Mouse (Mus musculus): ENCODE results near the gene Rbbp9. TPM values are rescaled to one million over a fixed set of nuclear protein-coding genes. Genes with fewer than 3 reads are reported as not detected.
A peak's percentile ranks its signal among the peaks of the same experiment; 100 is the strongest.

Rbbp9 gene
- polyA plus RNA-seq, 1 experiment from 2014 or later: 49.4 TPM

GRCm38 (mm10) chr2:144545481-144545880, 5.2 kb downstream of the Rbbp9 start:
- WGBS: 73% methylated on average over 1 of the region's 1 CpGs
- Histone ChIP-seq H3K27me3 (replicated peaks) (no peaks in the 10 kb centered on the region), H3K27ac (replicated peaks) (no peak overlapping the region), H3K9me3 (replicated peaks) (no peaks in the 10 kb centered on the region), H3K9ac (replicated peaks) (no peak overlapping the region), H3K4me2 (no peak overlapping the region), H3K4me1 (peaks cover 10% of the 10 kb centered on the region), H3K36me3 (peaks cover 56% of the 10 kb centered on the region), H3K4me3 (replicated peaks) (no peak overlapping the region)
- ATAC-seq (ENCODE audit: low FRiP score): no peak

- Histone ChIP-seq H3K4me3 (replicated peaks) (no peak overlapping the region), H3K27ac (replicated peaks) (no peak overlapping the region), H3K4me2 (no peak overlapping the region), H3K27me3 (replicated peaks) (no peaks in the 10 kb centered on the region), H3K4me1 (peaks cover 8% of the 10 kb centered on the region), H3K36me3 (peaks cover 60% of the 10 kb centered on the region), H3K9me3 (replicated peaks) (no peaks in the 10 kb centered on the region), H3K9ac (replicated peaks) (no peak overlapping the region)
- no peak for ATAC-seq (ENCODE audit: low FRiP score)
- WGBS: 95% methylated on average over 2 of the region's 2 CpGs
Measured at GRCm38 (mm10) chr2:144545061-144545460, 5.6 kb downstream of the Rbbp9 start.

GRCm38 (mm10) chr2:144544630-144545029, 6.0 kb downstream of the Rbbp9 start:
- Histone ChIP-seq H3K4me2 (no peak overlapping the region), H3K27ac (replicated peaks) (no peak overlapping the region), H3K27me3 (replicated peaks) (no peaks in the 10 kb centered on the region), H3K4me1 (peaks cover 5% of the 10 kb centered on the region), H3K9me3 (replicated peaks) (no peaks in the 10 kb centered on the region), H3K36me3 (peaks cover 65% of the 10 kb centered on the region), H3K4me3 (replicated peaks) (no peak overlapping the region), H3K9ac (replicated peaks) (no peak overlapping the region)
- WGBS: 80% methylated on average over 6 of the region's 6 CpGs
- ATAC-seq (ENCODE audit: low FRiP score): no peak

- no peaks in the 10 kb centered on the region for H3K4me1 ChIP-seq
- no peaks in the 10 kb centered on the region for H3K9me3 ChIP-seq (replicated peaks)
- H3K36me3 ChIP-seq: peaks cover 74% of the 10 kb centered on the region
- no peak for ATAC-seq (ENCODE audit: low FRiP score)
- H3K27me3 ChIP-seq (replicated peaks): no peaks in the 10 kb centered on the region
- 97% methylated on average over 6 of the region's 6 CpGs for WGBS
- H3K27ac ChIP-seq (replicated peaks): no peak overlapping the region
- no peak overlapping the region for H3K4me3 ChIP-seq (replicated peaks)
- H3K9ac ChIP-seq (replicated peaks): no peak overlapping the region
- no peak overlapping the region for H3K4me2 ChIP-seq
Measured at GRCm38 (mm10) chr2:144543670-144544069, 7.0 kb downstream of the Rbbp9 start.

GRCm38 (mm10) chr2:144541246-144541645, 9.4 kb downstream of the Rbbp9 start:
- H3K4me3 ChIP-seq (replicated peaks): no peak overlapping the region
- H3K36me3 ChIP-seq: peaks cover 76% of the 10 kb centered on the region
- no peak for ATAC-seq (ENCODE audit: low FRiP score)
- no peaks in the 10 kb centered on the region for H3K4me1 ChIP-seq
- WGBS: 92% methylated on average over 4 of the region's 4 CpGs
- no peaks in the 10 kb centered on the region for H3K27me3 ChIP-seq (replicated peaks)
- no peak overlapping the region for H3K9ac ChIP-seq (replicated peaks)
- H3K4me2 ChIP-seq: no peak overlapping the region
- no peaks in the 10 kb centered on the region for H3K9me3 ChIP-seq (replicated peaks)
- H3K27ac ChIP-seq (replicated peaks): no peak overlapping the region

- no peaks in the 10 kb centered on the region for H3K9me3 ChIP-seq (replicated peaks)
- 97% methylated on average over 7 of the region's 7 CpGs for WGBS
- H3K27me3 ChIP-seq (replicated peaks): no peaks in the 10 kb centered on the region
- H3K4me3 ChIP-seq (replicated peaks): no peak overlapping the region
- no peak overlapping the region for H3K27ac ChIP-seq (replicated peaks)
- H3K9ac ChIP-seq (replicated peaks): no peak overlapping the region
- H3K4me1 ChIP-seq: no peaks in the 10 kb centered on the region
- H3K4me2 ChIP-seq: no peak overlapping the region
- no peak for ATAC-seq (ENCODE audit: low FRiP score)
- H3K36me3 ChIP-seq: peaks cover 83% of the 10 kb centered on the region
Measured at GRCm38 (mm10) chr2:144537123-144537522, 13.5 kb downstream of the Rbbp9 start.

GRCm38 (mm10) chr2:144527821-144528174, 22.9 kb downstream of the Rbbp9 start:
- Histone ChIP-seq H3K9ac (replicated peaks) (peak overlapping the region; percentile 88), H3K4me3 (replicated peaks) (peak overlapping the region; percentile 97), H3K27me3 (replicated peaks) (no peaks in the 10 kb centered on the region), H3K27ac (replicated peaks) (peak overlapping the region; percentile 98), H3K36me3 (peaks cover 9% of the 10 kb centered on the region), H3K9me3 (replicated peaks) (no peaks in the 10 kb centered on the region), H3K4me2 (peak overlapping the region; percentile 84), H3K4me1 (peaks cover 21% of the 10 kb centered on the region)
- under 1% methylated on average over 25 of the region's 25 CpGs for WGBS
- peak; percentile 63 for ATAC-seq (ENCODE audit: low FRiP score)

- Histone ChIP-seq H3K36me3 (peaks cover 11% of the 10 kb centered on the region; the same call in 1 of the 2 replicates), H3K27me3 (replicated peaks) (no peaks in the 10 kb centered on the region), H3K4me2 (peak within 1 kb of the TSS; percentile 84), H3K4me3 (replicated peaks) (peak within 1 kb of the TSS; percentile 97), H3K4me1 (peaks cover 21% of the 10 kb centered on the region), H3K9me3 (replicated peaks) (no peaks in the 10 kb centered on the region), H3K9ac (replicated peaks) (peak within 1 kb of the TSS; percentile 88), H3K27ac (replicated peaks) (peak within 1 kb of the TSS; percentile 98)
- peak; percentile 98 for ATAC-seq (ENCODE audit: low FRiP score)
- WGBS: under 1% methylated on average over 56 of the region's 56 CpGs
Measured at GRCm38 (mm10) chr2:144526981-144527820, 23.5 kb downstream of the Rbbp9 start, which contains the start of the genes Dzank1 and Polr3f. TSS of gene Dzank1 (minus strand) at chr2:144527414. TSS of gene Polr3f (plus strand) at chr2:144527718.

GRCm38 (mm10) chr2:144525856-144526255, 24.8 kb downstream of the Rbbp9 start:
- Histone ChIP-seq H3K36me3 (peaks cover 17% of the 10 kb centered on the region), H3K9me3 (replicated peaks) (no peaks in the 10 kb centered on the region), H3K27me3 (replicated peaks) (no peaks in the 10 kb centered on the region), H3K27ac (replicated peaks) (no peak overlapping the region), H3K9ac (replicated peaks) (no peak overlapping the region; the same call in 1 of the 2 replicates), H3K4me1 (peaks cover 21% of the 10 kb centered on the region), H3K4me2 (peak overlapping the region; percentile 84), H3K4me3 (replicated peaks) (peak overlapping the region; percentile 97)
- WGBS: 44% methylated on average over 10 of the region's 10 CpGs
- no peak for ATAC-seq (ENCODE audit: low FRiP score)

- Histone ChIP-seq H3K36me3 (peaks cover 37% of the 10 kb centered on the region), H3K4me2 (no peak overlapping the region), H3K27me3 (replicated peaks) (no peaks in the 10 kb centered on the region), H3K4me1 (no peaks in the 10 kb centered on the region), H3K27ac (replicated peaks) (no peak overlapping the region), H3K4me3 (replicated peaks) (no peak overlapping the region), H3K9ac (replicated peaks) (no peak overlapping the region), H3K9me3 (replicated peaks) (no peaks in the 10 kb centered on the region)
- no peak for ATAC-seq (ENCODE audit: low FRiP score)
- 81% methylated on average over 3 of the region's 3 CpGs for WGBS
Measured at GRCm38 (mm10) chr2:144519772-144520171, 30.9 kb downstream of the Rbbp9 start.

- no peak for ATAC-seq (ENCODE audit: low FRiP score)
- 88% methylated on average over 3 of the region's 3 CpGs for WGBS
Measured at GRCm38 (mm10) chr2:144514619-144515018, 36.0 kb downstream of the Rbbp9 start.

GRCm38 (mm10) chr2:144502134-144502533, 48.5 kb downstream of the Rbbp9 start:
- no peak for ATAC-seq (ENCODE audit: low FRiP score)
- no peaks in the 10 kb centered on the region for H3K27me3 ChIP-seq (replicated peaks)
- H3K4me1 ChIP-seq: no peaks in the 10 kb centered on the region
- H3K36me3 ChIP-seq: peaks cover 51% of the 10 kb centered on the region
- no peak overlapping the region for H3K9ac ChIP-seq (replicated peaks)
- no peak overlapping the region for H3K4me3 ChIP-seq (replicated peaks)
- H3K27ac ChIP-seq (replicated peaks): no peak overlapping the region
- H3K4me2 ChIP-seq: no peak overlapping the region
- no peaks in the 10 kb centered on the region for H3K9me3 ChIP-seq (replicated peaks)
- 84% methylated on average over 6 of the region's 6 CpGs for WGBS

More at GRCm38 (mm10) chr2:144514619-144515018, 36.0 kb downstream of the Rbbp9 start:
- Histone ChIP-seq H3K27me3 (replicated peaks) (no peaks in the 10 kb centered on the region), H3K27ac (replicated peaks) (no peak overlapping the region), H3K9ac (replicated peaks) (no peak overlapping the region), H3K36me3 (peaks cover 36% of the 10 kb centered on the region), H3K9me3 (replicated peaks) (no peaks in the 10 kb centered on the region), H3K4me2 (no peak overlapping the region), H3K4me1 (no peaks in the 10 kb centered on the region), H3K4me3 (replicated peaks) (no peak overlapping the region)
